8 mouse cellular contexts compared by ENCODE assay signal in genomic region chr1:36545845-36546600, GRCm38 (mm10). TPM values are rescaled to one million over a fixed set of nuclear protein-coding genes. Genes with fewer than 3 reads are reported as not detected.
DNase-seq lines count a peak whose midpoint lies in the region; ATAC-seq lines count a peak whose summit lies in the region.
"Had no signal": no experiment of that assay in that cellular context is flagged by ENCODE, and none has a peak within 500 bp of the region (broad histone marks: within the 10 kb centered on the region; RNA-seq: fewer than 3 reads in every experiment).

No protein-coding gene starts in this region.

- peak overlapping the region; percentile 80 for H3K9ac ChIP-seq in hindbrain, embryonic 12.5 days

- H3K4me2 ChIP-seq in hindbrain, embryonic 12.5 days (replicated peaks): peak overlapping the region; percentile 69

- H3K27ac ChIP-seq in hindbrain, embryonic 12.5 days: no peak overlapping the region
- no peak overlapping the region for H3K27ac ChIP-seq in macrophage

- WGBS in hindbrain, embryonic 12.5 days: 65% methylated on average over 17 of the region's 19 CpGs
- WGBS in macrophage (ENCODE audit: missing documents): 62% methylated on average over 12 of the region's 19 CpGs

- H3K4me1 ChIP-seq in hindbrain, embryonic 12.5 days: peaks cover 38% of the 10 kb centered on the region

- H3K4me3 ChIP-seq in hindbrain, embryonic 12.5 days: peak overlapping the region; percentile 57
- H3K4me3 ChIP-seq in macrophage (ENCODE audit: inconsistent target): peak overlapping the region; percentile 69

- DNase-seq in kidney, postnatal 10 days: peak; percentile 53
- no peak for DNase-seq in kidney, adult 18-20 months
- peak; percentile 34 for DNase-seq in brain, adult 2 months (ENCODE audit: low read depth, low spot score)
- DNase-seq in right cerebral cortex, postnatal 4 days: no peak
- DNase-seq in embryo, embryonic 10.5 days (ENCODE audit: low spot score): no peak

- ATAC-seq in hindbrain, embryonic 12.5 days (ENCODE audit: low FRiP score): no peak

- H3K9me3 ChIP-seq in hindbrain, embryonic 12.5 days (replicated peaks): no peaks in the 10 kb centered on the region

- H3K27me3 ChIP-seq in hindbrain, embryonic 12.5 days: no peaks in the 10 kb centered on the region

- peaks cover 36% of the 10 kb centered on the region for H3K36me3 ChIP-seq in hindbrain, embryonic 12.5 days
- H3K36me3 ChIP-seq in macrophage (ENCODE audit: inconsistent target): peaks cover 7% of the 10 kb centered on the region; the same call in 1 of the 2 replicates

- H3K79me2 ChIP-seq in macrophage (ENCODE audit: inconsistent target): peaks cover 16% of the 10 kb centered on the region; the same call in 1 of the 2 replicates

RNA-seq across cellular contexts. Expression of gene Ankrd39, which starts 1.2 kb away (rescaled TPM):
- polyA plus RNA-seq in hindbrain, embryonic 12.5 days (2016; fragmentation: Nextera tagmentation; extraction: Ambion mirVana): 17.8 and 18.8 TPM in 2 replicates
- 10 to 100 TPM in 17 of 26 experiments, 1 to 10 TPM in 9; 4.8 to 33.0 (median 16.0) TPM for total RNA-seq in macrophage (2018; cell fraction: chromatin; rRNA removed)
- total RNA-seq in macrophage (2018; cell fraction: cytosol; rRNA removed): 1 to 10 TPM; 2.1 to 5.6 (median 2.9) TPM
- 10 to 100 TPM in 18 of 26 experiments, 1 to 10 TPM in 8; 3.6 to 25.4 (median 13.5) TPM for total RNA-seq in macrophage (2018; cell fraction: nucleus; rRNA removed)
- 1.6 to 6.1 TPM (median 5.0 TPM) in 3 replicates for polyA plus RNA-seq in macrophage (2018)

RNA-seq across cellular contexts. Expression of gene Gm42417, which starts 6.8 kb away (rescaled TPM):
- not detected in 2 replicates for polyA plus RNA-seq in hindbrain, embryonic 12.5 days (2016; fragmentation: Nextera tagmentation; extraction: Ambion mirVana)
- 1 to 10 TPM in 5 of 26 experiments, under 1 TPM in 4, not detected in 17; 0.51 to 3.4 (median 1.0) TPM for total RNA-seq in macrophage (2018; cell fraction: chromatin; rRNA removed)
- total RNA-seq in macrophage (2018; cell fraction: cytosol; rRNA removed): under 1 TPM in 9 of 26 experiments, not detected in 17; 0.05 to 0.34 (median 0.19) TPM
- 1 to 10 TPM in 3 of 26 experiments, under 1 TPM in 1, not detected in 22; 0.59 to 1.6 (median 1.3) TPM for total RNA-seq in macrophage (2018; cell fraction: nucleus; rRNA removed)
- 0.11 TPM in 1 of 3 replicates, not detected in the others for polyA plus RNA-seq in macrophage (2018)
- polyA plus RNA-seq: small intestine, adult 2 months had no signal

RNA-seq across cellular contexts. Expression of gene Ankrd23, which starts 9.3 kb away (rescaled TPM):
- polyA plus RNA-seq in hindbrain, embryonic 12.5 days (2016; fragmentation: Nextera tagmentation; extraction: Ambion mirVana): 14.6 and 18.8 TPM in 2 replicates
- 10 to 100 TPM; 11.4 to 52.4 (median 31.3) TPM for total RNA-seq in macrophage (2018; cell fraction: chromatin; rRNA removed)
- 1 to 10 TPM in 6 of 26 experiments, under 1 TPM in 17, not detected in 3; 0.10 to 1.9 (median 0.41) TPM for total RNA-seq in macrophage (2018; cell fraction: cytosol; rRNA removed)
- total RNA-seq in macrophage (2018; cell fraction: nucleus; rRNA removed): 10 to 100 TPM in 15 of 26 experiments, 1 to 10 TPM in 11; 1.0 to 32.8 (median 12.9) TPM
- 1.3 to 4.4 TPM (median 1.6 TPM) in 3 replicates for polyA plus RNA-seq in macrophage (2018)

RNA-seq across cellular contexts. Expression of gene Sema4c, which starts 12.1 kb away (rescaled TPM):
- 33.4 and 35.6 TPM in 2 replicates for polyA plus RNA-seq in hindbrain, embryonic 12.5 days (2016; fragmentation: Nextera tagmentation; extraction: Ambion mirVana)
- 100 to 1,000 TPM in 2 of 26 experiments, 10 to 100 TPM in 24; 10.2 to 415 (median 29.1) TPM for total RNA-seq in macrophage (2018; cell fraction: chromatin; rRNA removed)
- 10 to 100 TPM in 6 of 26 experiments, 1 to 10 TPM in 20; 2.2 to 85.8 (median 5.8) TPM for total RNA-seq in macrophage (2018; cell fraction: cytosol; rRNA removed)
- 100 to 1,000 TPM in 2 of 26 experiments, 10 to 100 TPM in 22, 1 to 10 TPM in 2; 6.1 to 367 (median 16.3) TPM for total RNA-seq in macrophage (2018; cell fraction: nucleus; rRNA removed)
- 1.1 to 9.2 TPM (median 3.1 TPM) in 3 replicates for polyA plus RNA-seq in macrophage (2018)

RNA-seq across cellular contexts. Expression of gene Cnnm3, which starts 34.4 kb away (rescaled TPM):
- polyA plus RNA-seq in hindbrain, embryonic 12.5 days (2016; fragmentation: Nextera tagmentation; extraction: Ambion mirVana): 4.5 and 4.6 TPM in 2 replicates
- total RNA-seq in macrophage (2018; cell fraction: chromatin; rRNA removed): 10 to 100 TPM in 16 of 26 experiments, 1 to 10 TPM in 10; 2.7 to 42.7 (median 14.5) TPM
- total RNA-seq in macrophage (2018; cell fraction: cytosol; rRNA removed): 10 to 100 TPM in 11 of 26 experiments, 1 to 10 TPM in 15; 4.3 to 23.0 (median 9.2) TPM
- total RNA-seq in macrophage (2018; cell fraction: nucleus; rRNA removed): 10 to 100 TPM in 23 of 26 experiments, 1 to 10 TPM in 3; 8.2 to 41.7 (median 17.7) TPM
- polyA plus RNA-seq in macrophage (2018): 6.7 to 14.7 TPM (median 6.8 TPM) in 3 replicates

Comparison
In these comparisons a context has a peak if more than half of its experiments do, and no peak if none do; other contexts are left out.
1. DNase-seq: peak in kidney, postnatal 10 days (single experiment) and brain, adult 2 months (single experiment); none in kidney, adult 18-20 months (single experiment), right cerebral cortex, postnatal 4 days (single experiment) and embryo, embryonic 10.5 days (single experiment).